Mouse (Mus musculus) forebrain, embryonic 13.5 days (tissue): ENCODE measurements at regions not wholly inside any gene's neighbourhood (a gene's known extent, or its start where the extent isn't known, plus 50 kb on each side); places are given as distances from the start of the nearest gene placed in this dataset.
"Not testable (repeated sequence)": the region's sequence is repeated elsewhere in the genome, so short reads cannot be mapped to it uniquely, and the experiment has no call there.

Experiments used
- ATAC-seq: fragments of 200-750 bp; cut with Nextera tagmentation; 2 replicates; pipeline ENCODE4 v1.8.0; 2017
- H3K27ac ChIP-seq: fragments of 300-500 bp; sonication (generic); 2 replicates; pipeline ENCODE4 v1.5.1; 2015; ENCODE audit warnings: inconsistent platforms, mild to moderate bottlenecking, moderate library complexity
- H3K27me3 ChIP-seq: fragments of 300-500 bp; sonication (generic); 2 replicates; pipeline ENCODE4 v1.6.1; 2015; ENCODE audit warnings: mild to moderate bottlenecking, inconsistent platforms
- H3K36me3 ChIP-seq: fragments of 300-500 bp; sonication (generic); 2 replicates; pipeline ENCODE4 v1.6.1; 2015; ENCODE audit warnings: mild to moderate bottlenecking, inconsistent platforms; ENCODE audit not compliant: poor library complexity, severe bottlenecking
- H3K4me1 ChIP-seq: fragments of 300-500 bp; sonication (generic); 2 replicates; pipeline ENCODE4 v1.6.1; 2015; ENCODE audit warnings: inconsistent platforms
- H3K4me2 ChIP-seq: fragments of 300-500 bp; sonication (generic); 2 replicates; pipeline ENCODE4 v1.6.1; 2015; ENCODE audit warnings: inconsistent platforms, mild to moderate bottlenecking, moderate library complexity
- H3K4me3 ChIP-seq: fragments of 300-500 bp; sonication (generic); 2 replicates; pipeline ENCODE4 v1.5.1; 2015; ENCODE audit warnings: mild to moderate bottlenecking, inconsistent platforms
- H3K9ac ChIP-seq: fragments of 300-500 bp; sonication (generic); 2 replicates; pipeline ENCODE4 v1.6.1; 2015; ENCODE audit warnings: mild to moderate bottlenecking, inconsistent platforms
- H3K9me3 ChIP-seq: fragments of 300-500 bp; sonication (generic); replicated peaks from 2 replicates; pipeline ENCODE4 v1.6.1; 2016; ENCODE audit warnings: inconsistent platforms
- WGBS: fragments of 180-500 bp; shearing (Covaris S2); methylation state at CpG from one replicate; pipeline ENCODE4 v1.1.7; 2015; 5-methylcytosine and 5-hydroxymethylcytosine counted together

GRCm38 (mm10) chr17:17197229-17197628 is 76.0 kb downstream of the Zfp97 start:
- H3K27ac ChIP-seq, H3K27me3 ChIP-seq, ATAC-seq, H3K4me2 ChIP-seq, H3K4me3 ChIP-seq, H3K9ac ChIP-seq, H3K4me1 ChIP-seq: not testable (repeated sequence)
- Histone ChIP-seq H3K36me3 (peaks cover 14% of the 10 kb centered on the region; the same call in 1 of the 2 replicates), H3K9me3 (peaks cover 32% of the 10 kb centered on the region)
- WGBS, result 100% methylated on average over 2 of the region's 2 CpGs

DNA sequence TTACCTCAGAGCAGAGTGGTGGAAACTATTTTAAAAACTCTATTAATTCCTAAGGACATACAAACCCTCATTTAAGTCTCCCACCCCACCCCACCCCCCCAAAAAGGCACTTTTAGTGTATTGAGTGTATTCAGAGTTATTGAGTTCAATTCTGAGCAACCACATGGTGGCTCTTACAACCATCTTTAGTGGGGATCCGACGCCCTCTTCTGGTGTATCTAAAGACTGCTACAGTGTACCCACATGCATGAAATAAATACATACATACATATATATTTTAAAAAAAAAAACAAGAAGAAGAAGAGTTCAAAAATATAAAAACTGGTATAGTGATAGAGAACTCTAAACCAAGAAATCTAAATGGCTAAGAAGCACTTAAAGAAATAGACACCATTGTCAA is 107.9 kb downstream of the Zfp97 start:
- Histone ChIP-seq H3K36me3 (no peaks in the 10 kb centered on the region), H3K4me3 (no peak overlapping the region), H3K9me3 (no peaks in the 10 kb centered on the region; the same call in 1 of the 2 replicates), H3K27ac (no peak overlapping the region), H3K4me1 (no peaks in the 10 kb centered on the region), H3K4me2 (no peak overlapping the region), H3K27me3 (no peaks in the 10 kb centered on the region), H3K9ac (no peak overlapping the region)
- ATAC-seq, result no peak
- 41% methylated on average over 2 of the region's 2 CpGs for WGBS

DNA sequence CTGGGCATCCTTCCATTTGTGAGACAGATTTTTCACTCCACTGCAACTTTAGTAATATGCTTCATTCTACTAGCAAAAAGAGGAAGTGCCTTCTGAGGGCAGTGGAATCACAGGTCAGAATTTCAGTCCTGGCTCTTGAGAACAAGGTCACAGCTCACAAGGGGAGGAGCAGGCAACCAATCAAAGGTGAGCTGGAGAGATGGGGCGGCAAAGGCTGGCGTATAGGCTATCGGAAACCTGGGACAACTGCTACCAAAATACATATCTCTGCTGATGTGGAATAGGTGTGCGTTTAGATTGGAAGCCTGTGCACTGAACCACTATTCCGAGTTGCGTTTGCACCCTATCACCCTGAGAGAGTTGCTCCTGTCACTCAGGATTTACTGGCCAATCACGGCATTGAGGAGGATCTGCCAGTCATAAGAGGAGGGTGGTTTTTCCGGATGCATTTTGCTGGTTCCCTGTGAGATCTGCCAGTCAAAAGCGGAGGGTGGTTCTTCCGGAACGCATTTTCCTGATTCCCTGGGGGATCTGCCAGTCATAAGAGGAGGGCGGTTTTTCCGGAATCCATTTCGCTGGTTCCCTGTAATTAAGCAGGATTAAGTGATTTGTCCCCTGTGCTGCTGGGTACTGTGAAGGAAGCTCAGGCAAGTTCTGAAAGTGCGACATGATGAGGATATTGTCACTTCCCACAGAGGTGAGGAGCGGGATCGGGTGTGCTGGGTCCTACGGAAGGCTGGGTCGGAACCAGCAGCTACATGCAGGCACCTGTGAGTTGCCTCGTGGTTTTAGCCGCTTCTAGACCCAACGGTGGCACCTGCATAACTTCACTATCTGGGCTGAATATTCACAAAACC is 113.3 kb downstream of the Zfp97 start:
- Histone ChIP-seq H3K4me3 (peak overlapping the region; percentile 53), H3K27ac (peak overlapping the region; percentile 54; the same call in 1 of the 2 replicates), H3K9ac (peak overlapping the region; percentile 71), H3K4me2 (peak overlapping the region; percentile 63)
- H3K9me3 ChIP-seq, H3K4me1 ChIP-seq, H3K27me3 ChIP-seq, H3K36me3 ChIP-seq: not testable (repeated sequence)
- under 1% methylated on average over 21 of the region's 22 CpGs for WGBS
- ATAC-seq, result peak; percentile 100

- peak overlapping the region; percentile 71 for H3K9ac ChIP-seq
- H3K27me3 ChIP-seq, H3K4me1 ChIP-seq, ATAC-seq, H3K27ac ChIP-seq, H3K36me3 ChIP-seq, H3K9me3 ChIP-seq: not testable (repeated sequence)
- WGBS, result 1% methylated on average over 5 of the region's 5 CpGs
- peak overlapping the region; percentile 53 for H3K4me3 ChIP-seq
- peak overlapping the region; percentile 63 for H3K4me2 ChIP-seq
Measured at GRCm38 (mm10) chr17:17235186-17235482, 113.9 kb downstream of the Zfp97 start.
